Mouse (Mus musculus) lung, adult 2 months (tissue): ENCODE data around the gene Tfcp2. TPM values are rescaled to one million over a fixed set of nuclear protein-coding genes. Genes with fewer than 3 reads are reported as not detected.
"Not testable (repeated sequence)": the region's sequence is repeated elsewhere in the genome, so short reads cannot be mapped to it uniquely, and the experiment has no call there.

Experiments used
- DNase-seq: peaks from one replicate; pipeline ENCODE4 v3.0.0; 2022
- H3K4me1 ChIP-seq: fragments of 200-500 bp; 2 replicates; pipeline ENCODE4 v1.6.1; 2011; ENCODE audit warnings: low read length; ENCODE audit not compliant: control insufficient read depth, insufficient read depth
- H3K4me3 ChIP-seq: fragments of 200-500 bp; replicated peaks from 2 replicates; pipeline ENCODE3; 2011; ENCODE audit warnings: low read depth, mild to moderate bottlenecking, control low read depth, low read length; ENCODE audit errors: extremely low read depth
- CTCF ChIP-seq: fragments of 200-500 bp; IDR thresholded peaks from 2 replicates; pipeline ENCODE4 v1.5.1; 2011; ENCODE audit warnings: mild to moderate bottlenecking, low read length, control low read depth; ENCODE audit not compliant: insufficient read depth
- POLR2A ChIP-seq: fragments of 200-500 bp; IDR thresholded peaks from 2 replicates; pipeline ENCODE4 v1.6.1; 2011; ENCODE audit warnings: low read depth, mild to moderate bottlenecking, control low read depth, low read length, borderline replicate concordance; ENCODE audit errors: extremely low read depth
- WGBS: fragments of 180-500 bp; shearing (Covaris S2); methylation state at CpG from one replicate; pipeline ENCODE4 v1.1.7; 2018; 5-methylcytosine and 5-hydroxymethylcytosine counted together
- polyA plus RNA-seq: library from polyadenylated mRNA; depleted of rRNA; stranded (reverse); fragments of >200 nt; gene quantifications from 2 replicates; pipeline ENCODE4 v1.2.3, GENCODE M21; 2012

Tfcp2 gene
- polyA plus RNA-seq, 1 experiment, result 8.2 TPM

DNA sequence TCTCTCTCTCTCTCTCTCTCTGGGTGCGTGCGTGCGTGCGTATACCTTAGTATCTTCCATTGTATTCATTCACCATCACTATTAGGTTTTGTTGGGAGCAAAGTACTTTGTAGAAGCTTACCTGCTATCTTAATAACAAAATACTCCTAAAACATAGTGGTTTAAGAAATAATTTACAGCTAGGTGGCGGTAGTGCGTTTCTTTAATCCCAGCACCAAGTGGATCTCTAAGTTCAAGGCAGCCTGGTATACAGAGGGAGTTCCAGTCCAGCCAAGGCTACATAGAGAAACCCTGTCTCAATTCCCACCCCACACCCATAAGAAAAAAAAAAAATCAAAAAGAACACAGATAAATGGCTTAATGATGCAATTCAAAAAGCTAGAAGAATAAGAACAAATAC is 13.9 kb downstream of the Tfcp2 start:
- 81% methylated on average over 6 of the region's 6 CpGs for WGBS

DNA sequence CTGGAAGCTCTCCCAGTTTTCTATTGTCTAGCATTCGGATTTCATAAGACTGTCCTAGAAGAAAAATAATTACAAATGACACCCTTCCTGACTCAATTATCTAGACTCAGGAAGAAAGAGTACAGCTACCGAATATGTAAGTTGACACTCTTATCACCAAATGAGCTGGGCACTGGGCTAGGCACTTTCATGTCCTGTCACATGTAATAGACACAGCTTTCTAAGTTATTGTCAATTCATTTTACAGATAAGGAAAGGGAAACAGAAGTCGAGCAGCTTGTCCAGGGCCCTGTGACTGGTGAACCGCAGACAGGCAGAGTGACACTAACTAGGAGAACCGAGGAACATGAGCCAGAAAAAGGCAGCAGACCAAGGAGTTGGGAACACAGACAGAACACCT is 23.9 kb downstream of the Tfcp2 start:
- whole genome bisulfite sequencing, result 38% methylated on average over 5 of the region's 5 CpGs
- TF ChIP-seq POLR2A (no peak), CTCF (no peak)
- Histone ChIP-seq H3K4me3 (no peak overlapping the region), H3K4me1 (no peaks in the 10 kb centered on the region)
- DNase-seq, result no peak

More for the DNA sequence above, 13.9 kb downstream of the Tfcp2 start:
- Histone ChIP-seq H3K4me1 (no peaks in the 10 kb centered on the region), H3K4me3 (no peak overlapping the region)
- TF ChIP-seq POLR2A, result no peak
- TF ChIP-seq CTCF, result no peak
- no peak for DNase-seq

DNA sequence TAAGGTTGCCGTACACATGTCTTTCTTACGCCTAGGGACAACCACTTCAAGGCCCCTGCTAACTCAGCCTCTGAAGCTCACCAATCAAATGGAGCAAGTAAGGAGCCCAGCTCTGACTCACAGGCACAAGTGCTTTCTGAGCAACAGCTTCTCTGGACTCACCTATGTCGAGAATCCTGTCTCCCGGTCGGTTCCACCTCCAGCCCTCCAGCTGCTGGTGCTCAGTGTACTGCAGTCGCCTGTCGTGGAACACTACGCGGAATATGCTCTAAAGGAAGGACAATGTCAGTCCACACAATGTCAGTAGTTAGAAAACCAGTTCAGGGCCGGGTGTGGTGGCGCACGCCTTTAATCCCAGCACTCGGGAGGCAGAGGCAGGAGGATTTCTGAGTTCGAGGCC is 26.4 kb downstream of the Tfcp2 start:
- Histone ChIP-seq H3K4me1 (no peaks in the 10 kb centered on the region), H3K4me3 (no peak overlapping the region)
- TF ChIP-seq POLR2A, result no peak
- no peak for TF ChIP-seq CTCF
- 93% methylated on average over 14 of the region's 14 CpGs for WGBS
- DNase-seq, result no peak

DNA sequence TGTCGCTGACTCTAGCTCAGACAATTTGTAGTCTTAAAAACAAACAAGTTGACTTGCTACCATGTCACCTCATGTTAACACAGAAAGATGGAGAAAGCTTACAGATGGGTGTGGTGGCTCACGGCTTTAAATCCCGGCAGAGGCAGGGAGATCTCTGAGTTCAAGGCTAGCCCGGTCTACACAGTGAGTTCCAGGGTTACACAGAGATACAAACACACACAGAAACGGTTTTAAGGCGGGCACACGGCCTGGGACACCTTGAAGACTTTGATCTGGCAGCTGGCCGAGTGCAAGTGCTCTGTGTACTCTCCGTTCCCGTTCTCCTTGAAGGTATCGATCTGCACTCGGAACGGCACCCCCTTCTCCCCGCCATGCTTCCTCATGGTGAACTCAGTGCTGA is 31.5 kb downstream of the Tfcp2 start:
- 92% methylated on average over 14 of the region's 14 CpGs for WGBS
- TF ChIP-seq POLR2A (no peak), CTCF (no peak)

DNA sequence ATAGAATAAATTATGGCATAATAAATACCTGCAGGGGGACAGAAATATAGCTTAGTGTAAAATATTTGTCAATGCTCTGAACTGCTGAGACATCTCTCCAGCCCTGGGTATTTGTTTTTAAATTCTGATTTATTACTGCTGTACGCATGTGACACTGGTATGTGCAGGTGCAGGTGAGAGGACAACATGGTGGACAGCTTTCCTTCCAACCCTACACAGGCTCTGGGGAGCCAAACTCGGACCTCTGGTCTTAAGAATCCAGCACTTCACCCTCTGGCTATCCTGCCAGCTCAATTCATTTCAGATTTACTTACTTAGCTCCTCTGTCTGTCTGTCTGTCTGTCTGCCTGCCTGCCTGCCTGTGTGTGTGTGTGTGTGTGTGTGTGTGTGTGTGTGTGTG is 36.7 kb downstream of the Tfcp2 start:
- no peak overlapping the region for H3K4me3 ChIP-seq
- 85% methylated on average over 2 of the region's 2 CpGs for WGBS

More for the DNA sequence above, 31.5 kb downstream of the Tfcp2 start:
- DNase-seq, result no peak
- no peaks in the 10 kb centered on the region for H3K4me1 ChIP-seq
- no peak overlapping the region for H3K4me3 ChIP-seq

DNA sequence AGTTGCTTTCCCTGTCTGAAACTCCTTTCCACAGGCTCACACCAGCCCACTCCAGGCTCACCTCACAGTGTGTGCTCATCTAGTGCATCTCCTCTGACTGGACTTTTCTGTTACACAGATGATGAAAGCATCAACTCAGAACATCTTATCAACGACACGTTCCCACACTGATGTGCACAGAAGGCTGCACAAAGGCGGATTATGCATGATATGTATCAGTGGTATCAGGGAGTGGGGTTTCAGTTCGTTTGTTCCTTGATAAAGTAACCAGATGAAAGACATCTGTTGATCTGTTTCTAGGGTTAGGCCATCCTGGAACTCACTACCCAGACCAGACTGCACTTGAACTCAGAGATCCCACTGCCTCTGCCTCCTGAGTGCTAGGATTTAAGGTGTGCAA is 38.4 kb downstream of the Tfcp2 start:
- no peaks in the 10 kb centered on the region for H3K4me1 ChIP-seq
- DNase-seq, result no peak
- 78% methylated on average over 4 of the region's 4 CpGs for WGBS
- TF ChIP-seq CTCF (no peak), POLR2A (no peak)
- no peak overlapping the region for H3K4me3 ChIP-seq

More for the DNA sequence above, 36.7 kb downstream of the Tfcp2 start:
- no peaks in the 10 kb centered on the region for H3K4me1 ChIP-seq
- no peak for TF ChIP-seq CTCF
- no peak for TF ChIP-seq POLR2A
- DNase-seq, result no peak

DNA sequence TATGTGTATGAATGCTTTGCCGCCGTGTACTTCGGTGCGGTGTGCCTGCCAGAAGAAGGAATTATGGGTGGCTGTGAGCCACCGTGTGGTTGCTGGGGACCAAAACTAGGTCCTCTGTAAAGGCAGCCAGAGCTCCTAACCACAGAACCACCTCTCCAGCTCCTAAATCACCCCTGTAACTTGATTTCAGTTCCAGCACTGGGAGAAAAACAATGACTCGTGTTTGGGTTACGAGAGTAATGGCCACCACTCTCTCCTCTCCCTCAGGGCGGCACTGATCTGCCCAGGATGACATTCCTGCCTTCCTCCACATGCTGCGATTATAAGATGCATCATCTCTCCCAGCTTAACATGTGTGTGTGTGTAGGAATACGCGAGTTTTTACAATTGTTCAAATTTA is 41.7 kb downstream of the Tfcp2 start:
- WGBS, result 94% methylated on average over 11 of the region's 11 CpGs
- H3K4me3 ChIP-seq, result no peak overlapping the region
- DNase-seq, result no peak
- no peaks in the 10 kb centered on the region for H3K4me1 ChIP-seq
- no peak for TF ChIP-seq CTCF
- TF ChIP-seq POLR2A, result no peak

DNA sequence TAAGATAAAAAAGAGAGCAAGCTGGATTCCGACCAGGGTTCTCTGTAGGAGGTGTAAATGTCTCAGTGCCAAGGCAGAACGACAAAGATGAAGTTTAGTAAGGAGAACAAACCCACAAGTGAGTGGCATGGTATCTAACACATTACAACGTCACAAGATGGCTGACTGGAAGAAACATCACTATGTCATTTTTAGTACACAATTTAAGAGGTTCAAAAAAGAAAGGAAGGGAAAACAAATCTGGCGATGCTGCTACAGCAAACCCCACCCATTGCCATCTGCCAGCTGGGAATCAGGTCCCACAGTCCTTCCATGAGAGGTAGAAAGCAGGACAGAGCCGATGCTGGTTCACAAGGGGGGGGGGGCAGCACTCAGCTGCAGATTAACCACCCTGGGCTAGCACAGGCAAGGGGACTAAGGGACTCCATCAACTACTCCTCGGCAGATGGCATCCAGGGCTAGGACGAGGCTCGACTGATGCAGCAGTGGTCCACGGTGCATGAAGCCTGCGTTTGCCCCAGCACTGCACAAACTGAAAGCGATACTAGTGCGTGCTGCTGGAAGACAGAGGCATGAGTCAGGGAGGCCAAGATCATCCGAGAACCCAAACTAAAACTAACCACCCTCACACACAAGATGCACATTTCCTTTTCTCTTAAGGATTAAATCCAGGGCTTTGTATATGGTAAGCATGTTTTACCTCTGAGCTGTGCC is 43.2 kb downstream of the Tfcp2 start:
- TF ChIP-seq POLR2A (no peak), CTCF (no peak)
- no peak for DNase-seq
- Histone ChIP-seq H3K4me1 (no peaks in the 10 kb centered on the region), H3K4me3 (no peak overlapping the region)
- whole genome bisulfite sequencing, result 92% methylated on average over 13 of the region's 13 CpGs

DNA sequence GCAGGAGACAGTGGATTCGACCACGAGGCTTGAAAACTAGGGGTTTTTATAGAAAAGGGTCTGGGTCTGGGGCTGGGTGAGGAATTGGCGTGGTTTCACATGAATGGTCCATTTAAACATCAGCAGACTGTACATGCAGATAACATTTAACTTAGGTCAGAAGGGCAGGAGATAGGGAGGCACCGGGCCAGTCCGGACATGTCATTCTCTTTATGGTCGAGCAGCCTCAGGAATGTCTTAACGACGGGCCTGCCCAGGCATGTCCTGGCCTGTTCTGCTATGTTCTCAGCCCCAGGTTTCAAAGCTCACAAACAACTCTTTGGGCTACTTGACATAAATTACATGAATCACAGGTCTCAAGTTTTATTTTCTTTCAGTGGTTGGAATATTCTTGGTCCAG is 52.3 kb downstream of the Tfcp2 start:
- not testable (repeated sequence) for H3K4me1 ChIP-seq, DNase-seq, H3K4me3 ChIP-seq
- WGBS, result 79% methylated on average over 8 of the region's 8 CpGs

DNA sequence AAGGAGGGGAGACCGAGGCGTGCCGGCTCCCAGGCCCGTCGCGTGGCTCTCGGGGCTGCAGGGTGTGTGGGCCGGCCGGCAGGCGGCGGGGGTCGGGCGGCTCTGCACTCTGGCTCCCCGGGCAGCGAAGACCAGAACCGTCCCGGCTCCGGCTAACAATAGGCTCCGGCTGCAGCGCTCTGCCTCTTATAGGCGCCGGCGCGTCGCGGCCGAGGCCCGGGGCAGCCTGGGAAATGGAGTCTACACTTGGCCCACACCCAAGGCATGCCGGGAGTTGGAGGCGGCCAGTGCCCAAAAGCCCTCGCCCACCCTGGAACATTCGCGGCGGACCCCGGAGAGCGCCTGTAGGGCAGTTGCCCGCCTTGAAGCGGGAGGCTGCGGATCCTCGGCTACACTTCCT is 56.7 kb downstream of the Tfcp2 start, which contains the start of gene Csrnp2:
TSS of gene Csrnp2 (minus strand) at position 387 of the 400 bp plus-strand sequence.
- peak; percentile 89 for DNase-seq
- H3K4me1 ChIP-seq, result peaks cover 8% of the 10 kb centered on the region
- peak within 1 kb of the TSS; percentile 88 for H3K4me3 ChIP-seq
- 2% methylated on average over 40 of the region's 40 CpGs for WGBS
- TF ChIP-seq CTCF (no peak), POLR2A (peak; percentile 94)

DNA sequence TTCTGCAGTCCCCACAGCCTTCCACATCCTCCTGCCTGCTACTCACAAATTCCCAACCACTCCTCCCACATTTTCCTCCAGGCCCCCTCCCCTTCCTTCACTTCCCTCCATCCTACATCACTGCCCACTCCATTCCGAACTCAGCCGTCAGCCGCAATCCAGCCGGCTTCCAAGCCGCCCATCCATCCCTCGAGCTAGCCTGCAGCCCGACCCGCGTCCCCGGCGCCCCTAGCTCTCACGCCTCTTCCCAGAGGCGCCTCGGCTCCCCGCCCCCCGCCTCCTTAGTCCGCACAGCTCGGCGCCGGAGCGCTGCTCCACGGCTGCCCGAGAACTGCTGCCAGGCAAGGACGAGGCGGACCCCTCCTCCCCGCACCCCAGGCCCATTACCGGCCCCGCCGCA is 57.2 kb downstream of the Tfcp2 start:
- TF ChIP-seq POLR2A (no peak), CTCF (no peak)
- H3K4me1 ChIP-seq, result peaks cover 8% of the 10 kb centered on the region
- peak overlapping the region; percentile 78 for H3K4me3 ChIP-seq
- no peak for DNase-seq
- WGBS, result under 1% methylated on average over 27 of the region's 29 CpGs
